28 mouse cellular contexts compared by ENCODE assay signal in genomic region chr12:73525254-73525885, GRCm38 (mm10). TPM values are rescaled to one million over a fixed set of nuclear protein-coding genes. Genes with fewer than 3 reads are reported as not detected.
A peak's percentile ranks its signal among the peaks of the same experiment; 100 is the strongest.
DNase-seq lines count a peak whose midpoint lies in the region; ATAC-seq lines count a peak whose summit lies in the region.
"Had no signal": no experiment of that assay in that cellular context is flagged by ENCODE, and none has a peak within 500 bp of the region (broad histone marks: within the 10 kb centered on the region; RNA-seq: fewer than 3 reads in every experiment).

No protein-coding gene starts in this region.

- H3K4me1 ChIP-seq in forebrain, embryonic 10.5 days = peaks cover 46% of the 10 kb centered on the region
- 0 out of 2 replicates have a peak, but pooled peaks cover 5% of the 10 kb centered on the region for H3K4me1 ChIP-seq in forebrain, embryonic 13.5 days
- H3K4me1 ChIP-seq: liver, embryonic 15.5 days had no signal

- no peaks in the 10 kb centered on the region for H3K9me3 ChIP-seq in forebrain, embryonic 10.5 days
- no peaks in the 10 kb centered on the region for H3K9me3 ChIP-seq in forebrain, embryonic 13.5 days (replicated peaks)
- H3K9me3 ChIP-seq: embryonic facial prominence, embryonic 15.5 days; G1E; kidney, embryonic 15.5 days; liver, embryonic 15.5 days; midbrain, embryonic 10.5 days had no signal

- WGBS in forebrain, embryonic 10.5 days = 48% methylated on average over 8 of the region's 8 CpGs
- 53% methylated on average over 8 of the region's 8 CpGs for WGBS in forebrain, embryonic 13.5 days

- no peak for ATAC-seq in forebrain, embryonic 13.5 days
- ATAC-seq: activated CD4-positive, CD25-positive, alpha-beta regulatory T cell, adult 4 months; midbrain, embryonic 16.5 days had no signal

- H3K36me3 ChIP-seq in forebrain, embryonic 10.5 days (replicated peaks) = no peaks in the 10 kb centered on the region
- H3K36me3 ChIP-seq in forebrain, embryonic 13.5 days (ENCODE audit: poor library complexity, severe bottlenecking) = no peaks in the 10 kb centered on the region
- H3K36me3 ChIP-seq: embryonic facial prominence, embryonic 15.5 days; G1E; kidney, embryonic 15.5 days; liver, embryonic 15.5 days; midbrain, embryonic 10.5 days had no signal

- H3K9ac ChIP-seq in forebrain, embryonic 13.5 days = no peak overlapping the region
- H3K9ac ChIP-seq: embryonic facial prominence, embryonic 15.5 days; kidney, embryonic 15.5 days; liver, embryonic 15.5 days had no signal

- no peak overlapping the region for H3K4me2 ChIP-seq in forebrain, embryonic 13.5 days
- H3K4me2 ChIP-seq: embryonic facial prominence, embryonic 15.5 days; heart, embryonic 11.5 days; kidney, embryonic 15.5 days; liver, embryonic 15.5 days had no signal

- H3K4me3 ChIP-seq in forebrain, embryonic 10.5 days = no peak overlapping the region
- no peak overlapping the region for H3K4me3 ChIP-seq in forebrain, embryonic 13.5 days
- H3K4me3 ChIP-seq: embryonic facial prominence, embryonic 15.5 days; kidney, embryonic 15.5 days; liver, embryonic 15.5 days; midbrain, embryonic 10.5 days; myocyte had no signal

- DNase-seq in forebrain, embryonic 10.5 days (ENCODE audit: extremely low spot score, low spot score) = no peak
- peak; percentile 38 for DNase-seq in 3T3-L1 (ENCODE audit: low read depth, low spot score)
- DNase-seq in brain, adult 2 months (ENCODE audit: low read depth, low spot score) = peak; percentile 17
- DNase-seq in mesoderm, embryonic 11.5 days (ENCODE audit: low read depth, low spot score) = peak; percentile 62
- no peak for DNase-seq in adrenal gland, postnatal 14 days
- no peak for DNase-seq in kidney, postnatal 4 days
- DNase-seq: adrenal gland, adult 8-10 months; B cell, adult 2 months; cerebellum, adult 8-10 months; heart, postnatal 10 days; kidney, adult 11 months; layer of hippocampus, adult 9-11 months; liver; thymus, adult 2 months had no signal

- H3K27me3 ChIP-seq in forebrain, embryonic 10.5 days (ENCODE audit: poor library complexity, severe bottlenecking) = 0 out of 2 replicates have a peak, but pooled peaks cover 6% of the 10 kb centered on the region
- H3K27me3 ChIP-seq in forebrain, embryonic 13.5 days = no peaks in the 10 kb centered on the region
- H3K27me3 ChIP-seq: CH12.LX; liver, embryonic 15.5 days had no signal

- H3K27ac ChIP-seq in forebrain, embryonic 10.5 days = peak overlapping the region; percentile 45; the same call in 1 of the 2 replicates
- H3K27ac ChIP-seq in forebrain, embryonic 13.5 days = no peak overlapping the region
- H3K27ac ChIP-seq: embryonic facial prominence, embryonic 15.5 days; kidney, embryonic 15.5 days; liver, embryonic 15.5 days; macrophage; midbrain, embryonic 10.5 days; stomach, postnatal 0 days had no signal

RNA-seq across cellular contexts. Expression of gene Tmem30b, which starts 20.8 kb away (rescaled TPM):
- polyA plus RNA-seq in forebrain, embryonic 10.5 days (2016; fragmentation: Nextera tagmentation; extraction: Ambion mirVana) = 3.8 and 5.0 TPM in 2 replicates
- 0.16 and 0.21 TPM in 2 replicates for polyA plus RNA-seq in forebrain, embryonic 13.5 days (2015; fragmentation: Nextera tagmentation; extraction: Ambion mirVana)
- total RNA-seq in adrenal gland, postnatal 14 days (2021) = 0.64 and 3.1 TPM in 2 replicates
- total RNA-seq: CH12.LX; left cerebral cortex, postnatal 25 days had no signal
- polyA plus RNA-seq: activated CD4-positive, CD25-positive, alpha-beta regulatory T cell, adult 4 months; G1E; macrophage; myocyte had no signal

RNA-seq across cellular contexts. Expression of gene Prkch, which starts 59.2 kb away (rescaled TPM):
- 3.8 and 4.8 TPM in 2 replicates for polyA plus RNA-seq in forebrain, embryonic 10.5 days (2016; fragmentation: Nextera tagmentation; extraction: Ambion mirVana)
- polyA plus RNA-seq in forebrain, embryonic 13.5 days (2015; fragmentation: Nextera tagmentation; extraction: Ambion mirVana) = 2.1 and 3.1 TPM in 2 replicates
- 19.9 and 27.2 TPM in 2 replicates for total RNA-seq in adrenal gland, postnatal 14 days (2021)
- polyA plus RNA-seq: G1E had no signal

Comparison
In these comparisons a context has a peak if more than half of its experiments do, and no peak if none do; other contexts are left out.
1. DNase-seq: peak in 3T3-L1 (single experiment), brain, adult 2 months (single experiment) and mesoderm, embryonic 11.5 days (single experiment); none in forebrain, embryonic 10.5 days (single experiment), adrenal gland, postnatal 14 days (single experiment) and kidney, postnatal 4 days (0 of 2).